Mouse (Mus musculus) heart, adult 18-20 months (tissue): ENCODE measurements around the gene Rundc3b. TPM values are rescaled to one million over a fixed set of nuclear protein-coding genes. Genes with fewer than 3 reads are reported as not detected.

Source experiments
- DNase-seq, 2 experiments: peaks; one replicate each; pipeline ENCODE4 v3.0.0; 2021 to 2022; ENCODE audit warnings: mixed read lengths in 1 of 2
- total RNA-seq, 2 experiments: library from RNA; stranded (reverse); gene quantifications; 2 replicates each; pipeline ENCODE4 v1.2.3; 2021

Rundc3b gene
- total RNA-seq, 2 experiments from 2014 or later: 0.20 to 0.46 TPM

GRCm38 (mm10) chr5:8488701-8489297 lies 134.0 kb downstream of the Rundc3b start:
- DNase-seq: no peak

- no peak for DNase-seq
Measured at GRCm38 (mm10) chr5:8487989-8488700, 134.6 kb downstream of the Rundc3b start.

GRCm38 (mm10) chr5:8456561-8456960 lies 166.2 kb downstream of the Rundc3b start:
- DNase-seq: no peak

- DNase-seq: no peak
Measured at GRCm38 (mm10) chr5:8455565-8455964, 167.2 kb downstream of the Rundc3b start.

Other genes with a start within 250 kb of the Rundc3b start
- 1 to 10 TPM; 1.2 TPM for gene Dbf4, start 200.2 kb downstream of the Rundc3b start, total RNA-seq
- gene Slc25a40, start 200.1 kb downstream of the Rundc3b start, total RNA-seq: 1 to 10 TPM; 7.9 to 8.6 TPM
- gene Abcb1a, start 37.1 kb upstream of the Rundc3b start, total RNA-seq: 1 to 10 TPM; 7.2 to 7.4 TPM
- 1 to 10 TPM; 5.2 to 6.6 TPM for gene Abcb1b, start 175.2 kb upstream of the Rundc3b start, total RNA-seq